Mouse (Mus musculus): ENCODE measurements around the gene Smg1. TPM values are rescaled to one million over a fixed set of nuclear protein-coding genes. Genes with fewer than 3 reads are reported as not detected.

Smg1 gene
- polyA plus RNA-seq, 1 experiment, result 4.3 TPM

GRCm38 (mm10) chr7:118163006-118163405 is 80.5 kb downstream of the Smg1 start:
- Histone ChIP-seq H3K4me3 (replicated peaks) (no peak overlapping the region), H3K9me3 (no peaks in the 10 kb centered on the region), H3K4me1 (no peaks in the 10 kb centered on the region), H3K36me3 (replicated peaks; ENCODE audit: low read length) (peaks cover 93% of the 10 kb centered on the region), H3K27me3 (replicated peaks) (no peaks in the 10 kb centered on the region)
- TF ChIP-seq GATA1 (IDR thresholded peaks at IDR 0.05; ENCODE audit: borderline replicate concordance, low read length) (no peak), FLI1 (IDR thresholded peaks at IDR 0.05; ENCODE audit: low read length) (no peak)

GRCm38 (mm10) chr7:118160121-118160520 is 83.3 kb downstream of the Smg1 start:
- Histone ChIP-seq H3K27me3 (replicated peaks) (no peaks in the 10 kb centered on the region), H3K4me1 (no peaks in the 10 kb centered on the region), H3K9me3 (no peaks in the 10 kb centered on the region), H3K36me3 (replicated peaks; ENCODE audit: low read length) (peaks cover 92% of the 10 kb centered on the region), H3K4me3 (replicated peaks) (no peak overlapping the region)
- TF ChIP-seq GATA1 (IDR thresholded peaks at IDR 0.05; ENCODE audit: borderline replicate concordance, low read length) (no peak), FLI1 (IDR thresholded peaks at IDR 0.05; ENCODE audit: low read length) (no peak)

- Histone ChIP-seq H3K4me1 (peaks cover 6% of the 10 kb centered on the region), H3K36me3 (replicated peaks; ENCODE audit: low read length) (peaks cover 98% of the 10 kb centered on the region), H3K27me3 (replicated peaks) (no peaks in the 10 kb centered on the region), H3K4me3 (replicated peaks) (no peak overlapping the region), H3K9me3 (no peaks in the 10 kb centered on the region)
- no peak for TF ChIP-seq GATA1 (IDR thresholded peaks at IDR 0.05; ENCODE audit: borderline replicate concordance, low read length)
- no peak for TF ChIP-seq FLI1 (IDR thresholded peaks at IDR 0.05; ENCODE audit: low read length)
Observed at GRCm38 (mm10) chr7:118156461-118156860, 87.0 kb downstream of the Smg1 start.

GRCm38 (mm10) chr7:118154150-118154549 is 89.3 kb downstream of the Smg1 start:
- Histone ChIP-seq H3K4me1 (peaks cover 6% of the 10 kb centered on the region), H3K36me3 (replicated peaks; ENCODE audit: low read length) (peaks cover 97% of the 10 kb centered on the region), H3K4me3 (replicated peaks) (no peak overlapping the region)

GRCm38 (mm10) chr7:118143602-118144001 is 99.9 kb downstream of the Smg1 start:
- no peaks in the 10 kb centered on the region for H3K4me1 ChIP-seq
- H3K27me3 ChIP-seq (replicated peaks), result no peaks in the 10 kb centered on the region
- H3K9me3 ChIP-seq, result no peaks in the 10 kb centered on the region
- peaks cover 98% of the 10 kb centered on the region for H3K36me3 ChIP-seq (replicated peaks; ENCODE audit: low read length)
- TF ChIP-seq FLI1 (IDR thresholded peaks at IDR 0.05; ENCODE audit: low read length), result no peak
- TF ChIP-seq GATA1 (IDR thresholded peaks at IDR 0.05; ENCODE audit: borderline replicate concordance, low read length), result no peak
- no peak overlapping the region for H3K4me3 ChIP-seq (replicated peaks)

More at GRCm38 (mm10) chr7:118154150-118154549, 89.3 kb downstream of the Smg1 start:
- H3K9me3 ChIP-seq, result no peaks in the 10 kb centered on the region
- no peaks in the 10 kb centered on the region for H3K27me3 ChIP-seq (replicated peaks)
- TF ChIP-seq FLI1 (IDR thresholded peaks at IDR 0.05; ENCODE audit: low read length), result no peak
- TF ChIP-seq GATA1 (IDR thresholded peaks at IDR 0.05; ENCODE audit: borderline replicate concordance, low read length), result no peak

- Histone ChIP-seq H3K27me3 (replicated peaks) (no peaks in the 10 kb centered on the region), H3K4me3 (replicated peaks) (no peak overlapping the region), H3K4me1 (no peaks in the 10 kb centered on the region), H3K36me3 (replicated peaks; ENCODE audit: low read length) (peaks cover 97% of the 10 kb centered on the region), H3K9me3 (no peaks in the 10 kb centered on the region)
- TF ChIP-seq GATA1 (IDR thresholded peaks at IDR 0.05; ENCODE audit: borderline replicate concordance, low read length) (no peak), FLI1 (IDR thresholded peaks at IDR 0.05; ENCODE audit: low read length) (no peak)
Observed at GRCm38 (mm10) chr7:118143123-118143522, 100.3 kb downstream of the Smg1 start.

- H3K36me3 ChIP-seq (replicated peaks; ENCODE audit: low read length), result peaks cover 97% of the 10 kb centered on the region
- no peak overlapping the region for H3K4me3 ChIP-seq (replicated peaks)
- no peaks in the 10 kb centered on the region for H3K4me1 ChIP-seq
- no peaks in the 10 kb centered on the region for H3K9me3 ChIP-seq
- TF ChIP-seq FLI1 (IDR thresholded peaks at IDR 0.05; ENCODE audit: low read length), result no peak
- no peak for TF ChIP-seq GATA1 (IDR thresholded peaks at IDR 0.05; ENCODE audit: borderline replicate concordance, low read length)
- H3K27me3 ChIP-seq (replicated peaks), result no peaks in the 10 kb centered on the region
Observed at GRCm38 (mm10) chr7:118141271-118141670, 102.2 kb downstream of the Smg1 start.

- Histone ChIP-seq H3K4me1 (peaks cover 5% of the 10 kb centered on the region), H3K27me3 (replicated peaks) (no peaks in the 10 kb centered on the region), H3K4me3 (replicated peaks) (no peak overlapping the region), H3K9me3 (no peaks in the 10 kb centered on the region), H3K36me3 (replicated peaks; ENCODE audit: low read length) (peaks cover 58% of the 10 kb centered on the region)
- TF ChIP-seq GATA1 (IDR thresholded peaks at IDR 0.05; ENCODE audit: borderline replicate concordance, low read length) (no peak), FLI1 (IDR thresholded peaks at IDR 0.05; ENCODE audit: low read length) (no peak)
Observed at GRCm38 (mm10) chr7:118135128-118135527, 108.3 kb downstream of the Smg1 start.

- TF ChIP-seq FLI1 (IDR thresholded peaks at IDR 0.05; ENCODE audit: low read length) (peak; percentile 30; the same call in 1 of the 2 replicates), GATA1 (IDR thresholded peaks at IDR 0.05; ENCODE audit: borderline replicate concordance, low read length) (no peak)
- Histone ChIP-seq H3K4me3 (replicated peaks) (peak within 1 kb of the TSS; percentile 98), H3K4me1 (peaks cover 30% of the 10 kb centered on the region), H3K36me3 (replicated peaks; ENCODE audit: low read length) (peaks cover 28% of the 10 kb centered on the region), H3K9me3 (no peaks in the 10 kb centered on the region), H3K27me3 (replicated peaks) (no peaks in the 10 kb centered on the region)
Observed at GRCm38 (mm10) chr7:118129430-118130041, 113.9 kb downstream of the Smg1 start, which contains the start of gene Arl6ip1. Gene Arl6ip1 (minus strand): TSS chr7:118129662.

- no peaks in the 10 kb centered on the region for H3K27me3 ChIP-seq (replicated peaks)
- peaks cover 34% of the 10 kb centered on the region for H3K4me1 ChIP-seq
- no peaks in the 10 kb centered on the region for H3K9me3 ChIP-seq
- peaks cover 32% of the 10 kb centered on the region for H3K36me3 ChIP-seq (replicated peaks; ENCODE audit: low read length)
- peak overlapping the region; percentile 98 for H3K4me3 ChIP-seq (replicated peaks)
- no peak for TF ChIP-seq FLI1 (IDR thresholded peaks at IDR 0.05; ENCODE audit: low read length)
- TF ChIP-seq GATA1 (IDR thresholded peaks at IDR 0.05; ENCODE audit: borderline replicate concordance, low read length), result no peak
Observed at GRCm38 (mm10) chr7:118128925-118129429, 114.5 kb downstream of the Smg1 start.

Measured in megakaryocyte, embryonic 14.5 days (primary cell).